Mouse (Mus musculus): ENCODE measurements around the gene Mamstr. TPM values are rescaled to one million over a fixed set of nuclear protein-coding genes. Genes with fewer than 3 reads are reported as not detected.

Mamstr gene
- polyA plus RNA-seq, 1 experiment = 2.5 TPM

DNA sequence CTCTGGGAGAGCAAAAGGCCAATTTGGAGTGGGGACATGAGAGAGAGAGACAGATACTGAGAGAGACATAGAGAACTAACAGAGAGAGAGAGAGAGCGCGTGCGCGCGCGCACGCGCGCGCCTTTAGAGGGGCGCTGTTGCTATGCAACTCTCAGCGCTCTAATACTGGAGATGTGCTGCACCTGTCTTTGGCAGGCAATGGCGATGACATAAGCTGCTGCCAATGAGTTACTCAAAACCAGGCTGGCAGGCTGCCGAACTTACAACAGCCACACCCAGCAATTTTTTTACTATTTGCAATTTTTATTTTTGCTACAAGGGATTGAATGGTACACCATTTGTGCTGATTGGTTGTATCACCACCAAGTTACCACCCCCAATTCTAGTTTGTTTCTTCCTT is 28.0 kb downstream of the Mamstr start:
- H3K36me3 ChIP-seq (ENCODE audit: control insufficient read depth, insufficient read depth, low read length) = no peaks in the 10 kb centered on the region
- DNase-seq (ENCODE audit: low read depth in 1 of 2, low spot score in 2 of 2) = no peak
- no peaks in the 10 kb centered on the region for H3K4me1 ChIP-seq (ENCODE audit: control insufficient read depth, insufficient read depth, insufficient read length)
- no peak overlapping the region for H3K4me3 ChIP-seq (ENCODE audit: extremely low read depth, insufficient read depth, insufficient read length)
- H3K27ac ChIP-seq (ENCODE audit: insufficient read depth, low read length) = no peak overlapping the region
- TF ChIP-seq CTCF (IDR thresholded peaks at IDR 0.05; ENCODE audit: extremely low read depth, insufficient read depth, insufficient read length, insufficient replicate concordance) (no peak), POLR2A (IDR thresholded peaks at IDR 0.05; ENCODE audit: low read depth, low read length) (no peak)
- WGBS = 91% methylated on average over 14 of the region's 14 CpGs
- no peaks in the 10 kb centered on the region for H3K27me3 ChIP-seq (ENCODE audit: control insufficient read depth, insufficient read depth, low read length)

DNA sequence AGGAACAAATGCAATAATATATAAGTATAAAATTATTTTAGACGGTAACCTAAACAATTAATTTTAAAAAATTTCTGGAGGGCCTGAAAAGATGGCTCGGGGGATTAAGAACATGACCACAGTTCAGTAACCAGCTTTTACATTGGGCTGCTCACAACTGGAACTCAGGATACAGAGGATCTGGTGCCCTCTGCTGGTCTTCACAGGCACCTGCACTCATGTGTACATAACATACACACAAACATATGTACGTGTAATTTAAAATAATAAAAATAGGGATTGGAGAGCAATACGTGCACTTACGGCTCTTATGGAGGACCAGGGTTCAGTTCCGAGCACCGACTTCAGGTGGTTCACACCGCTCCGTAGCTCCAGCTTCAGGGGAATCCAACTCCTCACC is 29.1 kb downstream of the Mamstr start:
- H3K27ac ChIP-seq (ENCODE audit: insufficient read depth, low read length) = no peak overlapping the region
- no peaks in the 10 kb centered on the region for H3K36me3 ChIP-seq (ENCODE audit: control insufficient read depth, insufficient read depth, low read length)
- no peak for DNase-seq (ENCODE audit: low read depth in 1 of 2, low spot score in 2 of 2)
- H3K4me1 ChIP-seq (ENCODE audit: control insufficient read depth, insufficient read depth, insufficient read length) = no peaks in the 10 kb centered on the region
- WGBS = 94% methylated on average over 9 of the region's 9 CpGs
- no peak overlapping the region for H3K4me3 ChIP-seq (ENCODE audit: extremely low read depth, insufficient read depth, insufficient read length)
- no peaks in the 10 kb centered on the region for H3K27me3 ChIP-seq (ENCODE audit: control insufficient read depth, insufficient read depth, low read length)
- no peak for TF ChIP-seq POLR2A (IDR thresholded peaks at IDR 0.05; ENCODE audit: low read depth, low read length)

DNA sequence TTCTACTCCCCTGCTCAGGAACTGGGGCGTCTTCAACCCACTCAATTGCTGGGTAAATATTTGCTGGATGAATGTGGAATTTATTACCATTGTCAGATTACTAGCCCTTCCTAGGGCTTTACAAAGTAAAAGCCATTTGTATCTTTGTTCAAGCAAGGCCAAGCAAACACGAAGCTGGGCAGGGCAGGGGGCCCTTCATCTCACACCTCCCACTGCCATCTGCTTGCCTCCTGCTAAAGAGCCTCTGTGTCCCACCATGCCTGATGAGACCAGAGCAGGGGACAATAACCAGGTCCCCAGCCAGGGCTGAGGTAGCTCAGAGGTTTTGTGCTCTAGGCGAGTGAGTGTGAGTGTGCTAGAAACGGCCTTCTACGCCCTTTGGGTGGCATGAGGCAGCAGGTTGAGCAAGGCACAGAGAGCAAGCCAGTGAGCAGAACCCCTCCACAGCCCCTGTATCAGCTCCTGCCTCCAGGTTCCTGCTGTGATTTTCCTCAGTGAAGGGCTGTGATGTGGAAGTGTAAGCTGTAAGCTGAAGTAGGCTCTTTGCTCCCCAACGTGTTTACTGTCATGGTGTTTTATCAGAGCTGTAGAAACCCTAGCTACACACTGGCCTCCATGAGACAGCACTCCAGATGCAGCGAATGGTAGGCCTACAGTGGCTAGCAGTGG is 38.0 kb downstream of the Mamstr start:
- Histone ChIP-seq H3K27ac (ENCODE audit: insufficient read depth, low read length) (no peak overlapping the region), H3K4me3 (ENCODE audit: extremely low read depth, insufficient read depth, insufficient read length) (no peak overlapping the region), H3K36me3 (ENCODE audit: control insufficient read depth, insufficient read depth, low read length) (no peaks in the 10 kb centered on the region), H3K27me3 (ENCODE audit: control insufficient read depth, insufficient read depth, low read length) (no peaks in the 10 kb centered on the region), H3K4me1 (ENCODE audit: control insufficient read depth, insufficient read depth, insufficient read length) (peaks cover 25% of the 10 kb centered on the region)
- no peak for DNase-seq (ENCODE audit: low read depth in 1 of 2, low spot score in 2 of 2)
- TF ChIP-seq CTCF (IDR thresholded peaks at IDR 0.05; ENCODE audit: extremely low read depth, insufficient read depth, insufficient read length, insufficient replicate concordance) = no peak
- no peak for TF ChIP-seq POLR2A (IDR thresholded peaks at IDR 0.05; ENCODE audit: low read depth, low read length)
- WGBS = 93% methylated on average over 7 of the region's 7 CpGs

GRCm38 (mm10) chr7:45678513-45678912 is 38.7 kb downstream of the Mamstr start:
- no peak for DNase-seq (ENCODE audit: low read depth in 1 of 2, low spot score in 2 of 2)
- no peaks in the 10 kb centered on the region for H3K27me3 ChIP-seq (ENCODE audit: control insufficient read depth, insufficient read depth, low read length)
- peaks cover 25% of the 10 kb centered on the region for H3K4me1 ChIP-seq (ENCODE audit: control insufficient read depth, insufficient read depth, insufficient read length)
- no peak overlapping the region for H3K27ac ChIP-seq (ENCODE audit: insufficient read depth, low read length)
- WGBS = 91% methylated on average over 14 of the region's 14 CpGs
- H3K4me3 ChIP-seq (ENCODE audit: extremely low read depth, insufficient read depth, insufficient read length) = no peak overlapping the region
- no peaks in the 10 kb centered on the region for H3K36me3 ChIP-seq (ENCODE audit: control insufficient read depth, insufficient read depth, low read length)
- TF ChIP-seq CTCF (IDR thresholded peaks at IDR 0.05; ENCODE audit: extremely low read depth, insufficient read depth, insufficient read length, insufficient replicate concordance) = no peak
- TF ChIP-seq POLR2A (IDR thresholded peaks at IDR 0.05; ENCODE audit: low read depth, low read length) = no peak

- Histone ChIP-seq H3K27me3 (ENCODE audit: control insufficient read depth, insufficient read depth, low read length) (no peaks in the 10 kb centered on the region), H3K4me1 (ENCODE audit: control insufficient read depth, insufficient read depth, insufficient read length) (peaks cover 25% of the 10 kb centered on the region), H3K27ac (ENCODE audit: insufficient read depth, low read length) (peak overlapping the region; percentile 89), H3K36me3 (ENCODE audit: control insufficient read depth, insufficient read depth, low read length) (no peaks in the 10 kb centered on the region), H3K4me3 (ENCODE audit: extremely low read depth, insufficient read depth, insufficient read length) (no peak overlapping the region)
- WGBS = 80% methylated on average over 14 of the region's 14 CpGs
- no peak for TF ChIP-seq CTCF (IDR thresholded peaks at IDR 0.05; ENCODE audit: extremely low read depth, insufficient read depth, insufficient read length, insufficient replicate concordance)
- no peak for TF ChIP-seq POLR2A (IDR thresholded peaks at IDR 0.05; ENCODE audit: low read depth, low read length)
- DNase-seq (ENCODE audit: low read depth in 1 of 2, low spot score in 2 of 2) = no peak
Observed at GRCm38 (mm10) chr7:45679966-45680621, 40.3 kb downstream of the Mamstr start.

DNA sequence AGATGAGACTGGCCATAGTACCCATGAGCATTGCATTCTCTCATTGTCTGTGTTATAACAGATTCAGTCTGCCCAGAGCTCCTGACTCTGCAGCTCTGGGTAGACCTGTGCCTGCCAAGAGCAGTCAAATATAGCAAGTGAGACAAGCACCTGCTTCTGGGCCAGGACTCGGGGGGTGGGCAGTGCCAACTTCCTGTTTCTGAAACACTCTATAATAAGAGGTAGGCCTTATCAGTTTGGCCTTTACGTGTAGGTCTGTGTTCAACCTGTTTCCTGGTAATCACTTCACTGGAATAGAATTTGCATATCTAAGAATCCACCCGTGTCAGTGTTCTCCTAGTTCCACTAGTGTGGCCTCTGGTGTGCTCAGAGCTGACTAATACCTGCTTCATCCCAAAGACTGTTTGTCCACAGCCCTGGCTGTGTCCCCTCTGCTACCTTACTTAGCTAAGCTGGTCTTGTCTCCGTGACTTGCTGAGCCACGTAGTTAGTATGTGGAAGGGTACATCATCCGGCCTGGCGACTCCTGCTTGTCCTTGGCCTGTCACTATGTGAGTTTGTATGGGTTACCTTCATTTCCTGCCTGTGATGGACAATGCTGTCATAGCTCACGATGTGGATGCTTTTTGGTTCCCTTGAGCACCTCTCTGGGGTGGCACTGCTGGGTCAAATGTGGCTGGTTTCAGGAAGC is 41.4 kb downstream of the Mamstr start:
- no peaks in the 10 kb centered on the region for H3K27me3 ChIP-seq (ENCODE audit: control insufficient read depth, insufficient read depth, low read length)
- DNase-seq (ENCODE audit: low read depth in 1 of 2, low spot score in 2 of 2) = peak; percentile 47 to 62
- H3K27ac ChIP-seq (ENCODE audit: insufficient read depth, low read length) = peak overlapping the region; percentile 89
- H3K36me3 ChIP-seq (ENCODE audit: control insufficient read depth, insufficient read depth, low read length) = no peaks in the 10 kb centered on the region
- 25% methylated on average over 8 of the region's 8 CpGs for WGBS
- H3K4me1 ChIP-seq (ENCODE audit: control insufficient read depth, insufficient read depth, insufficient read length) = peaks cover 25% of the 10 kb centered on the region
- no peak overlapping the region for H3K4me3 ChIP-seq (ENCODE audit: extremely low read depth, insufficient read depth, insufficient read length)
- no peak for TF ChIP-seq CTCF (IDR thresholded peaks at IDR 0.05; ENCODE audit: extremely low read depth, insufficient read depth, insufficient read length, insufficient replicate concordance)
- TF ChIP-seq POLR2A (IDR thresholded peaks at IDR 0.05; ENCODE audit: low read depth, low read length) = no peak; the same call in 1 of the 2 replicates
